Mouse (Mus musculus): ENCODE measurements around the gene Gsg1l.

DNA sequence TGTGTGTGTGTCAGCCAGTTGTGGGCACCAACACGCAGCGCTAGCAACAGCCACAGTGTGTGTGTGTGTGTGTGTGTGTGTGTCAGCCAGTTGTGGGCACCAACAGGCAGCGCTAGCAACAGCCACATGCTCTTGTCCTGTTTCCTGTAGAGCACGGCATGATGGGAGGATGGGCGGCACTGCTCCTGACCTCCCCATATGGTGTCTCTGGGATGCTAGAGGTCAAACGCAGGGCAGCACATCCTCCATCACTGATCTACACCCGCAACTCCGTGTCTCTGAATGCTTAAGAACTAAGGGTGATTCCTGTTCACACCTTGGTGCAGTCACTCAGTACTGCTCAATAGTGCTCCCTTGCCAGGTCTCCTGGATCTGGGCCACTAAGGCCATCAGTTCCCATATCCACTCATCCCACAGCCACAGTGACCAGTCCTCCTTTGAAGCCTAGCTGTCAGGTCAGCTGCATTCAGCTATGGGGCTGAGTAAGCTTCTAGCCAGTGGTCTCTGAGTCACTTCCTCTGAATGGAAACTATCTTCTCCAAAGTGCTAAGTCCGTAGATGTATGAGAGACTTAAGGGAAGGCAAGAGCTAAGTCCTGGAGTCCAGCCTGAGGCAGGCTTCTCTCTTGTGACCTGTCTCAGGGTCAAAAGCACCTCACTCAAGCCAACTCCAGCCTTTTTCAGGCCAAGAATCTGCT lies 15.2 kb upstream of the Gsg1l start:
- no peak for TF ChIP-seq POLR2A (IDR thresholded peaks at IDR 0.05; ENCODE audit: low read depth, low read length)
- no peak for TF ChIP-seq CTCF (IDR thresholded peaks at IDR 0.05; ENCODE audit: extremely low read depth, insufficient read depth, insufficient read length, insufficient replicate concordance)
